Mouse (Mus musculus) cerebellum, adult 2 months (tissue): Measurements from ENCODE around the gene Prkce.

Experiments
- CTCF ChIP-seq: fragments of 200-500 bp; IDR thresholded peaks from 2 replicates; pipeline ENCODE4 v1.5.1; 2011; ENCODE audit warnings: low read depth, mild to moderate bottlenecking, control low read depth, low read length, moderate library complexity, borderline replicate concordance; ENCODE audit not compliant: insufficient read depth
- POLR2A ChIP-seq: fragments of 200-500 bp; IDR thresholded peaks from 2 replicates; pipeline ENCODE4 v1.6.1; 2011; ENCODE audit warnings: low read length, control low read depth, borderline replicate concordance; ENCODE audit not compliant: insufficient read depth

GRCm38 (mm10) chr17:86465865-86466264 lies 298.3 kb downstream of the Prkce start:
- TF ChIP-seq POLR2A: no peak
- TF ChIP-seq CTCF: no peak
